Mouse (Mus musculus): ENCODE results near the gene Depp1.

Gene Depp1

DNA sequence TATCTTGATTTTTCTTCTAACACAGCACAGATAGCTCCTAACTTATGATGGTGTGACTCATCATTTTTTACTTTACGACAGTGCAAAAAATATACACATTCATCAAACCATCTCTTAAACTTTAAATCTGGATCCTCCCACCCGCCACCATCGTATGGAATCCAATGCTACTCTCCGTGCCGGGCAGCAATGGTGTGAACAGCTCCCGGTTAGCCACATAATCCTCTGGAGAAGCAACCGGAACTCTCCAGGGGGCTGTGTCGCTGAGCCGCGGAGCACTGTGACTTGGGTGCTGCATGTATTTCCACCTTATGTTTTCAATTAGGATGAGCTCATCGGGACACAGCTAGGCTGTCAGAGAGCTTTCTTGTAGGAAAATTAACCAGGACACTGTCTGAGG is 7.5 kb upstream of the Depp1 start:
- in situ Hi-C loops (cut with MboI; ENCODE audit: low pct_unique_long_range_greater_than_20kb in 1 of 2, low sequenced_read_pairs in 2 of 2, unreplicated experiment in 1 of 2) = no loop called here

DNA sequence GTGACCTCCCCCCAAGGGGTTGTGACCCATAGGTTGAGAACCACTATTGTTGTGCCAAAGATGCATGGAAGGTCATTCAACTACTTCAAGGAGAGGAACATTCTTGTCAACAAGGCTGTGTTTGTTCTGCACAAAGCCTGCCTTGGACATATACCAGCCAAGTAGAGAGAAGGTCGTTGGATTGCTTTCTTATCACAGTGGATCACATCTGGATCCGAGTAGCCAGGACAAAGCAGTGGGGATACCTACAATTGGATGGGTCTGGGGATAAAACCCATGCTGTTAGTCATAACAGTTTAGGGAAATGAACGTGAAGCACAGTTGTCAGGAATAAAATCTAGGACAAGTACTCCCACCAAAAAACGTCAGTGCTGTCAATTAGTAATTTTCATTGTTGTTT is 6.5 kb upstream of the Depp1 start:
- in situ Hi-C loops (cut with MboI; ENCODE audit: low pct_unique_long_range_greater_than_20kb in 1 of 2, low sequenced_read_pairs in 2 of 2, unreplicated experiment in 1 of 2) = no loop called here

- in situ Hi-C loops (cut with MboI; ENCODE audit: low pct_unique_long_range_greater_than_20kb in 1 of 2, low sequenced_read_pairs in 2 of 2, unreplicated experiment in 1 of 2) = no loop called here
These were observed 6.1 kb upstream of the Depp1 start for GRCm38 (mm10) chr6:116644335-116644734.

GRCm38 (mm10) chr6:116647763-116648162 is 2.6 kb upstream of the Depp1 start:
- in situ Hi-C loops (cut with MboI; ENCODE audit: low pct_unique_long_range_greater_than_20kb in 1 of 2, low sequenced_read_pairs in 2 of 2, unreplicated experiment in 1 of 2) = no loop called here

DNA sequence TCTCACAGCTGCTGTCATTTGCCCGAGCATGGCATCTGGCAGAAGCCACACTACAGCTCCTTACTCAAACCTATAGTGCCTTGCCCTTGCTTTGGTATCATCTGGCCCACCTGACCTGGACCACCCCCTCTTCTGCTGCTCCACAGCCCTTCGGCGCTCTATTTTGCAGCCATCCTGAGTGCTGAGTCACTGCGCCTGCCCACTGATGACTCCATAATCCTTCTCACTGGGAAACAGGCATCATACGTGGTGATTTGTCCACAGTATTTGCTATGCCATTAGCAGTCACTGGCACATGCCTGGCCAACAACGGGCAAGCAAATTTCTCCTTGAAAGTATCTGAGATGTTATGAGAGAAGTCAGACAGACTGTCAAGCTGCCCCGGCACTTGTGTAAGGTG is 598 bp upstream of the Depp1 start:
- in situ Hi-C loops (cut with MboI; ENCODE audit: low pct_unique_long_range_greater_than_20kb in 1 of 2, low sequenced_read_pairs in 2 of 2, unreplicated experiment in 1 of 2) = loop anchor here in 1 of 2 experiments (10.0 kb wide), 1 partner anchor 55 kb away; no protein-coding TSS in a partner anchor

DNA sequence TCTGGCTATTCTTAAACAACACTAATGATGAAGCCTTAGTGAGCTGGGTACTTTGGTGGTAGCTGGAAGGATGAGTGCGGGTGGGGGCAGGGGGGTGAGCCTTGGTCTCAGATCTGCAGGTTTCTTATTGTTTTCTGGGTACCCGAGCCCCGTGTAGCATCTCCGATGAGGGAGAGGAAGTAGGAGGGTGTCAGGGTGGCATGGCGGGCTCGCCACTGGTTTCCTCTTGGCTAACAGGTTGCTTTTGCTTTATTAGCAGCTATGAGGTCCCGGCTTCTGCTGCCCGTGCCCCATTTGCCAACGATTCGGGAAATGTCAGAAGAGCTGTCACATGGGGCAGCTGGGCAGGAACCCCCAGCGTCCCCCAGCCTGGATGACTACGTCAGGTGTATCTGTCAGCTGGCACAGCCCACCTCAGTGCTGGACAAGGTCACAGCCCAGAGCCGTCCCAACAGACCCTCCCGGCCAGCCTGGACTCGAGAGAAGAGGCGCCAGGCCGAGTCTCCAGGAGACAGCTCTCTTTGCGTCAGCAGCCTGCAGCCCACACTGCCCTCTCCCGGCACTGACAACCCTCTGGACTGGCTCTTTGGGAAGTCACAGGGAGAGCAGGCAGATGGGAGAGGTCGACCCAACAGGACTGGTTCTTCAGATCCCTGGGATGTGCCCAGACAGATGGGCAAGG is 1.2 kb downstream of the Depp1 start:
- in situ Hi-C loops (cut with MboI; ENCODE audit: low pct_unique_long_range_greater_than_20kb in 1 of 2, low sequenced_read_pairs in 2 of 2, unreplicated experiment in 1 of 2) = loop anchor here in 1 of 2 experiments (10.0 kb wide), 1 partner anchor 53 kb away; no protein-coding TSS in a partner anchor

GRCm38 (mm10) chr6:116653191-116653590 is 2.8 kb downstream of the Depp1 start:
- in situ Hi-C loops (cut with MboI; ENCODE audit: low pct_unique_long_range_greater_than_20kb in 1 of 2, low sequenced_read_pairs in 2 of 2, unreplicated experiment in 1 of 2) = loop anchor here in 1 of 2 experiments (10.0 kb wide), 1 partner anchor 52 kb away; no protein-coding TSS in a partner anchor

- in situ Hi-C loops (cut with MboI; ENCODE audit: low pct_unique_long_range_greater_than_20kb in 1 of 2, low sequenced_read_pairs in 2 of 2, unreplicated experiment in 1 of 2) = loop anchor here in 1 of 2 experiments (10.0 kb wide), 1 partner anchor 51 kb away; no protein-coding TSS in a partner anchor
These were observed 3.5 kb downstream of the Depp1 start for GRCm38 (mm10) chr6:116653684-116654454.

GRCm38 (mm10) chr6:116663364-116663763 is 13.0 kb downstream of the Depp1 start:
- in situ Hi-C loops (cut with MboI; ENCODE audit: low pct_unique_long_range_greater_than_20kb in 1 of 2, low sequenced_read_pairs in 2 of 2, unreplicated experiment in 1 of 2) = no loop called here

DNA sequence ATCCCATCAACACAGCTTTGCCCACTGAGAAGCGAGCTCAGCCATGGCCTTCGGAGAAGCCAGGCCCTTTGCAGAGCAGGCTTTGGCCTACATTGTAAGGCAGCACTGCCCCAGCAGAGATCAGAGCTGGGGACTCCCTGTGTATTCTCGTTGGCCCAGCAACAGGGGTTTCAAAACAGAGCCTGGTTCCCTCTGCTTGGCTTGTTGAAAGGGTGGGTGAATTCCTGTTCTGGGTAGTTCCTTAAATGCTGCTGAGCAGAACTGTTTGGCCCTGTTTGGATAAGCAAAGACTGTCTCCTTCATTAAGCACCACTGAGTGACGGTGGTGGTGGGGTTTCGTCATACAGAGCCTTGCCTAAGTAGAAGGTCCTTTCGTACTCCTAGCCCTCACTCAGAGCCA is 13.6 kb downstream of the Depp1 start:
- in situ Hi-C loops (cut with MboI; ENCODE audit: low pct_unique_long_range_greater_than_20kb in 1 of 2, low sequenced_read_pairs in 2 of 2, unreplicated experiment in 1 of 2) = no loop called here

DNA sequence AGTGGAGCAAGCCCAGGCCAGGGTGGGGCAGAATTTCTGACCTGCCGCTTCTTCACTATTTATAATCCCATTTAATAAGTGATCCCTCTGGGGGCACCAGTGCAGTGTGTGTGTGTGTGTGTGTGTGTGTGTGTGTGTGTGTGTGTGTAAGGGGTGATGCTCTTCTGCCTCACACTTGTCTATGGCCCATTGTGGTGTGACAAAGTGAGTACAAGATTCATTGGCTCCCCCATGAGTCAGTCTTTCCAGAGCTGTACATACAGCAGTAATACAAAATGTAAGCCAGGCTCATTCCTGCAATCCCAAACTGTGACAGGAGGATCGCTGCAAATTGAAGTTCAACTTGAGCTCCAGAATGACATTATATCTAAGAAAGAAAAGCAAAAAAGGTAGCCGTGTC is 14.4 kb downstream of the Depp1 start:
- in situ Hi-C loops (cut with MboI; ENCODE audit: low pct_unique_long_range_greater_than_20kb in 1 of 2, low sequenced_read_pairs in 2 of 2, unreplicated experiment in 1 of 2) = no loop called here

GRCm38 (mm10) chr6:116666085-116666750 is 15.8 kb downstream of the Depp1 start:
- in situ Hi-C loops (cut with MboI; ENCODE audit: low pct_unique_long_range_greater_than_20kb in 1 of 2, low sequenced_read_pairs in 2 of 2, unreplicated experiment in 1 of 2) = no loop called here

DNA sequence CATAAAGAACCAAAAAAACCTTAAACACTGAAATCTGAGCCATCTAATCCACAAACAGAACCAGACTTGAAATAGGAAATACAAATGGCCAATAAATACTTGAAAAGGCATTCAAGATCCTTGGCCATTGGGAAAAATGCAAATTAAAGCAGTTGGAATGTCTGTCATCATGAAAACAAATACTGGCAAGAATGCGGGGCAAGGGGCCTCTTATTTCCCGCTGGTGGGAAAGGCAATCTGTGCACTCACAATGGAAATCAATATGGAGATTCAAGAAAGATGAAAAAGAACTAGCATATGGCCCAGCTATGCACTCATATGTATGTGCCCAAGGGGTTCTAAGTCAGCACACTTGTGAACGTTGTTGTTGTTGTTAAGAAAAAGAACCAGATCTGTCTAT is 16.5 kb downstream of the Depp1 start:
- in situ Hi-C loops (cut with MboI; ENCODE audit: low pct_unique_long_range_greater_than_20kb in 1 of 2, low sequenced_read_pairs in 2 of 2, unreplicated experiment in 1 of 2) = no loop called here

GRCm38 (mm10) chr6:116667382-116667781 is 17.0 kb downstream of the Depp1 start:
- in situ Hi-C loops (cut with MboI; ENCODE audit: low pct_unique_long_range_greater_than_20kb in 1 of 2, low sequenced_read_pairs in 2 of 2, unreplicated experiment in 1 of 2) = no loop called here

GRCm38 (mm10) chr6:116668682-116669470 is 18.5 kb downstream of the Depp1 start:
- in situ Hi-C loops (cut with MboI; ENCODE audit: low pct_unique_long_range_greater_than_20kb in 1 of 2, low sequenced_read_pairs in 2 of 2, unreplicated experiment in 1 of 2) = no loop called here

GRCm38 (mm10) chr6:116670144-116670543 is 19.7 kb downstream of the Depp1 start:
- in situ Hi-C loops (cut with MboI; ENCODE audit: low pct_unique_long_range_greater_than_20kb in 1 of 2, low sequenced_read_pairs in 2 of 2, unreplicated experiment in 1 of 2) = no loop called here

DNA sequence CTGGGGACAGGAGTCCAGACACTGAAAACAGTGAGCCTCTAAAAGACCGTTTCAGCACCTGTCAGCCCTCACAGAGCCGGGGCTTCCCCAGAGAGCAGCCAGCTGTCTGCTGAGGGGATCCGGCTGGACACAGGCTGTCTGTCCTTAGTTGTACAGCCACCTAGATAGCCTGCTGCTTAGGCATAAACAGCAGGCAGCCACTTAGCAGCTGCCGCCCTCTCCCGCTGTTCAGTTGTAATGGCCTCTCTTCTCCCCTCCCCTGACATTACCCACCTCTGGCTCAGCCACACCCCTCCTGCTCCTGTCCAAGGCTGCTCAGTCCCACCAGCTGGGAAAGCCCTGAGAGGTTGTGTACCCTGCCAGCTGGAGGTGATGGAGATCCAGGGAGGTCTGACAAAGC is 20.6 kb downstream of the Depp1 start:
- in situ Hi-C loops (cut with MboI; ENCODE audit: low pct_unique_long_range_greater_than_20kb in 1 of 2, low sequenced_read_pairs in 2 of 2, unreplicated experiment in 1 of 2) = no loop called here

GRCm38 (mm10) chr6:116671768-116672167 is 21.4 kb downstream of the Depp1 start:
- in situ Hi-C loops (cut with MboI; ENCODE audit: low pct_unique_long_range_greater_than_20kb in 1 of 2, low sequenced_read_pairs in 2 of 2, unreplicated experiment in 1 of 2) = no loop called here

Measured in mouse embryonic stem cell (cell line).